Mouse (Mus musculus): ENCODE results near the gene Mlx. TPM values are rescaled to one million over a fixed set of nuclear protein-coding genes. Genes with fewer than 3 reads are reported as not detected.

Mlx gene
- 24.2 and 37.5 TPM in 2 replicates for polyA plus RNA-seq (2012; rRNA removed)

GRCm38 (mm10) chr11:101086756-101087681 lies at the start of gene Mlx:
Mlx (plus strand) TSS chr11:101087277.

GRCm38 (mm10) chr11:101069391-101070188 lies 17.5 kb upstream of the Mlx start, which contains the start of gene Naglu:
Naglu (plus strand) TSS chr11:101070012.

GRCm38 (mm10) chr11:101078121-101078520 lies 9.0 kb upstream of the Mlx start, which contains the start of gene Hsd17b1:
Hsd17b1 (plus strand) TSS chr11:101078411.

GRCm38 (mm10) chr11:101082208-101083082 lies 4.6 kb upstream of the Mlx start, which contains the start of gene Coasy:
Coasy (plus strand) TSS chr11:101082565.

GRCm38 (mm10) chr11:101095314-101096024 lies 8.4 kb downstream of the Mlx start, which contains the start of gene Psmc3ip:
Psmc3ip (minus strand) TSS chr11:101095436.

GRCm38 (mm10) chr11:101119761-101120544 lies 32.9 kb downstream of the Mlx start, which contains the start of the genes Retreg3 and Tubg1:
Retreg3 (minus strand) TSS chr11:101119893.
Tubg1 (plus strand) TSS chr11:101119938.

Other genes starting within 250 kb of the Mlx start
- 12.9 and 15.9 TPM in 2 replicates for gene Stat5b, start 236.6 kb upstream of the Mlx start, polyA plus RNA-seq (2012; rRNA removed)
- gene Stat5a, start 227.9 kb upstream of the Mlx start, polyA plus RNA-seq (2012; rRNA removed), result 2.1 and 3.3 TPM in 2 replicates
- 20.9 and 23.6 TPM in 2 replicates for gene Stat3, start 147.7 kb upstream of the Mlx start, polyA plus RNA-seq (2012; rRNA removed)
- gene Cavin1, start 116.4 kb upstream of the Mlx start, polyA plus RNA-seq (2012; rRNA removed), result 20.2 and 40.3 TPM in 2 replicates
- gene Atp6v0a1, start 77.8 kb upstream of the Mlx start, polyA plus RNA-seq (2012; rRNA removed), result 75.1 and 97.4 TPM in 2 replicates
- gene Naglu, start 17.3 kb upstream of the Mlx start, polyA plus RNA-seq (2012; rRNA removed), result 6.2 and 7.2 TPM in 2 replicates
- 0.30 and 0.55 TPM in 2 replicates for gene Hsd17b1, start 8.9 kb upstream of the Mlx start, polyA plus RNA-seq (2012; rRNA removed)
- 46.4 and 49.7 TPM in 2 replicates for gene Coasy, start 4.7 kb upstream of the Mlx start, polyA plus RNA-seq (2012; rRNA removed)
- gene Psmc3ip, start 8.2 kb downstream of the Mlx start, polyA plus RNA-seq (2012; rRNA removed), result 50.1 and 54.5 TPM in 2 replicates
- 39.1 and 53.7 TPM in 2 replicates for gene Retreg3, start 32.6 kb downstream of the Mlx start, polyA plus RNA-seq (2012; rRNA removed)
- 23.1 and 35.8 TPM in 2 replicates for gene Tubg1, start 32.7 kb downstream of the Mlx start, polyA plus RNA-seq (2012; rRNA removed)
- 2.4 and 4.7 TPM in 2 replicates for gene Tubg2, start 68.6 kb downstream of the Mlx start, polyA plus RNA-seq (2012; rRNA removed)
- gene Cntnap1, start 83.2 kb downstream of the Mlx start, polyA plus RNA-seq (2012; rRNA removed), result 0.77 and 1.3 TPM in 2 replicates
- 8.0 and 10.1 TPM in 2 replicates for gene Plekhh3, start 84.1 kb downstream of the Mlx start, polyA plus RNA-seq (2012; rRNA removed)
- not detected in 2 replicates for gene Ccr10, start 88.2 kb downstream of the Mlx start, polyA plus RNA-seq (2012; rRNA removed)
- 11.1 and 20.0 TPM in 2 replicates for gene Ezh1, start 139.2 kb downstream of the Mlx start, polyA plus RNA-seq (2012; rRNA removed)
- gene Ramp2, start 158.8 kb downstream of the Mlx start, polyA plus RNA-seq (2012; rRNA removed), result 41.2 and 53.6 TPM in 2 replicates
- gene Vps25, start 166.4 kb downstream of the Mlx start, polyA plus RNA-seq (2012; rRNA removed), result 46.6 and 64.9 TPM in 2 replicates
- gene Wnk4, start 173.3 kb downstream of the Mlx start, polyA plus RNA-seq (2012; rRNA removed), result 7.6 and 8.6 TPM in 2 replicates
- gene Cntd1, start 191.7 kb downstream of the Mlx start, polyA plus RNA-seq (2012; rRNA removed), result 1.1 and 1.8 TPM in 2 replicates
- gene Coa3, start 191.8 kb downstream of the Mlx start, polyA plus RNA-seq (2012; rRNA removed), result 93.9 and 163 TPM in 2 replicates
- 115 and 433 TPM in 2 replicates for gene Becn1, start 215.0 kb downstream of the Mlx start, polyA plus RNA-seq (2012; rRNA removed)
- 101 and 138 TPM in 2 replicates for gene Psme3, start 228.9 kb downstream of the Mlx start, polyA plus RNA-seq (2012; rRNA removed)
- 8.2 and 8.5 TPM in 2 replicates for gene Aoc2, start 237.8 kb downstream of the Mlx start, polyA plus RNA-seq (2012; rRNA removed)
- gene Aoc3, start 243.3 kb downstream of the Mlx start, polyA plus RNA-seq (2012; rRNA removed), result 0.22 and 0.24 TPM in 2 replicates